Mouse (Mus musculus) liver, adult 2 months (tissue): ENCODE results near the gene Gm30083. TPM values are rescaled to one million over a fixed set of nuclear protein-coding genes. Genes with fewer than 3 reads are reported as not detected.

Experiments
- DNase-seq: peaks from one replicate; pipeline ENCODE4 v3.0.0-alpha.2; 2011; ENCODE audit warnings: low read depth, low spot score; ENCODE audit errors: extremely low read depth
- H3K27ac ChIP-seq: fragments of 200-500 bp; replicated peaks from 2 replicates; pipeline ENCODE4 v1.5.1; 2012; ENCODE audit warnings: low read depth, mild to moderate bottlenecking, control low read depth, inconsistent platforms, low read length; ENCODE audit not compliant: insufficient read depth
- H3K27me3 ChIP-seq: fragments of 200-500 bp; 2 replicates; pipeline ENCODE4 v1.6.1; 2012; ENCODE audit warnings: mild to moderate bottlenecking, moderate library complexity, low read length, inconsistent platforms; ENCODE audit not compliant: control insufficient read depth, insufficient read depth
- H3K36me3 ChIP-seq: fragments of 200-500 bp; 2 replicates; pipeline ENCODE4 v1.6.1; 2012; ENCODE audit warnings: low read length, inconsistent platforms; ENCODE audit not compliant: control insufficient read depth, insufficient read depth
- H3K4me1 ChIP-seq: fragments of 200-500 bp; 2 replicates; pipeline ENCODE4 v1.6.1; 2011; ENCODE audit warnings: low read length; ENCODE audit not compliant: control insufficient read depth, insufficient read depth
- H3K4me3 ChIP-seq: fragments of 200-500 bp; 2 replicates; pipeline ENCODE4 v1.5.1; 2011; ENCODE audit warnings: low read depth, mild to moderate bottlenecking, control low read depth, low read length, moderate library complexity; ENCODE audit not compliant: insufficient read depth
- H3K79me2 ChIP-seq: fragments of 200-500 bp; 2 replicates; pipeline ENCODE4 v1.6.1; 2012; ENCODE audit warnings: inconsistent platforms, mild to moderate bottlenecking, low read length, moderate library complexity; ENCODE audit not compliant: control insufficient read depth, insufficient read depth
- H3K9ac ChIP-seq: fragments of 200-500 bp; 2 replicates; pipeline ENCODE4 v1.6.1; 2012; ENCODE audit warnings: low read depth, mild to moderate bottlenecking, control low read depth, inconsistent platforms, low read length
- CTCF ChIP-seq: fragments of 200-500 bp; IDR thresholded peaks from 2 replicates; pipeline ENCODE4 v1.5.1; 2011; ENCODE audit warnings: low read depth, low read length, control low read depth
- POLR2A ChIP-seq: fragments of 200-500 bp; IDR thresholded peaks from 2 replicates; pipeline ENCODE4 v1.6.1; 2011; ENCODE audit warnings: low read length, control low read depth; ENCODE audit not compliant: insufficient read depth; ENCODE audit errors: extremely low read depth
- WGBS: fragments of 180-500 bp; shearing (Covaris S2); methylation state at CpG from one replicate; pipeline ENCODE4 v1.1.7; 2018; 5-methylcytosine and 5-hydroxymethylcytosine counted together
- polyA plus RNA-seq: library from polyadenylated mRNA; depleted of rRNA; stranded (reverse); fragments of >200 nt; gene quantifications from 2 replicates; pipeline ENCODE4 v1.2.3, GENCODE M21; 2012; rRNA removed
- total RNA-seq: library from RNA; depleted of rRNA; stranded (reverse); fragments of >200 nt; gene quantifications from 2 replicates; pipeline ENCODE4 v1.2.3, GENCODE M21; 2014; rRNA removed

The Gm30083 gene
- not detected in 2 replicates for total RNA-seq
- polyA plus RNA-seq, result not detected in 2 replicates

GRCm38 (mm10) chr14:34015063-34015462 lies at the start of gene Gm30083:
Gene Gm30083 (minus strand): TSS chr14:34015182.
- Histone ChIP-seq H3K79me2 (no peaks in the 10 kb centered on the region), H3K27ac (no peak within 1 kb of the TSS), H3K27me3 (no peaks in the 10 kb centered on the region), H3K4me1 (no peaks in the 10 kb centered on the region), H3K36me3 (no peaks in the 10 kb centered on the region), H3K4me3 (no peak within 1 kb of the TSS), H3K9ac (no peak within 1 kb of the TSS)
- no peak for DNase-seq
- no peak for TF ChIP-seq POLR2A
- no peak for TF ChIP-seq CTCF
- 85% methylated on average over 3 of the region's 3 CpGs for WGBS

- Histone ChIP-seq H3K4me3 (no peak within 1 kb of the TSS), H3K4me1 (no peaks in the 10 kb centered on the region), H3K9ac (no peak within 1 kb of the TSS), H3K27ac (no peak within 1 kb of the TSS), H3K27me3 (no peaks in the 10 kb centered on the region), H3K79me2 (no peaks in the 10 kb centered on the region), H3K36me3 (no peaks in the 10 kb centered on the region)
- DNase-seq, result no peak
- TF ChIP-seq POLR2A, result no peak
- no peak for TF ChIP-seq CTCF
- WGBS, result 88% methylated on average over 6 of the region's 6 CpGs
Observed at GRCm38 (mm10) chr14:34052516-34052915, 37.5 kb upstream of the Gm30083 start, which contains the start of gene Antxrl. Gene Antxrl (plus strand): TSS chr14:34052707.

GRCm38 (mm10) chr14:34050101-34050779 lies 35.3 kb upstream of the Gm30083 start:
- H3K4me1 ChIP-seq, result no peaks in the 10 kb centered on the region
- 74% methylated on average over 5 of the region's 5 CpGs for WGBS
- H3K36me3 ChIP-seq, result no peaks in the 10 kb centered on the region
- no peak for DNase-seq
- no peak for TF ChIP-seq POLR2A
- no peak for TF ChIP-seq CTCF
- H3K27ac ChIP-seq, result no peak overlapping the region
- no peaks in the 10 kb centered on the region for H3K27me3 ChIP-seq
- no peaks in the 10 kb centered on the region for H3K79me2 ChIP-seq
- H3K4me3 ChIP-seq, result no peak overlapping the region
- H3K9ac ChIP-seq, result no peak overlapping the region

- no peak overlapping the region for H3K27ac ChIP-seq
- no peak overlapping the region for H3K4me3 ChIP-seq
- H3K36me3 ChIP-seq, result no peaks in the 10 kb centered on the region
- WGBS, result 63% methylated on average over 3 of the region's 3 CpGs
- H3K4me1 ChIP-seq, result no peaks in the 10 kb centered on the region
- TF ChIP-seq POLR2A, result no peak
- no peak for TF ChIP-seq CTCF
- H3K9ac ChIP-seq, result no peak overlapping the region
- no peaks in the 10 kb centered on the region for H3K79me2 ChIP-seq
- no peaks in the 10 kb centered on the region for H3K27me3 ChIP-seq
- no peak for DNase-seq
Observed at GRCm38 (mm10) chr14:34043341-34043740, 28.4 kb upstream of the Gm30083 start.

GRCm38 (mm10) chr14:34041241-34041640 lies 26.3 kb upstream of the Gm30083 start:
- Histone ChIP-seq H3K27ac (no peak overlapping the region), H3K36me3 (no peaks in the 10 kb centered on the region), H3K9ac (no peak overlapping the region), H3K4me1 (no peaks in the 10 kb centered on the region), H3K4me3 (no peak overlapping the region), H3K79me2 (no peaks in the 10 kb centered on the region), H3K27me3 (no peaks in the 10 kb centered on the region)
- 82% methylated on average over 4 of the region's 4 CpGs for WGBS
- DNase-seq, result no peak
- TF ChIP-seq CTCF, result no peak
- no peak for TF ChIP-seq POLR2A

GRCm38 (mm10) chr14:34033841-34034610 lies 19.0 kb upstream of the Gm30083 start:
- no peak for TF ChIP-seq CTCF
- WGBS, result 87% methylated on average over 8 of the region's 8 CpGs
- Histone ChIP-seq H3K9ac (no peak overlapping the region), H3K36me3 (no peaks in the 10 kb centered on the region), H3K27me3 (no peaks in the 10 kb centered on the region), H3K4me1 (no peaks in the 10 kb centered on the region), H3K4me3 (no peak overlapping the region), H3K27ac (no peak overlapping the region), H3K79me2 (no peaks in the 10 kb centered on the region)
- no peak for DNase-seq
